Mouse (Mus musculus): ENCODE data around the gene Tmem100. TPM values are rescaled to one million over a fixed set of nuclear protein-coding genes. Genes with fewer than 3 reads are reported as not detected.

The Tmem100 gene
- polyA plus RNA-seq, 1 experiment from 2014 or later: 23.5 TPM

- no peak for ATAC-seq (ENCODE audit: insufficient number of reproducible peaks, low FRiP score, low TSS enrichment, low read depth)
- Histone ChIP-seq H3K27me3 (no peaks in the 10 kb centered on the region), H3K4me2 (no peak overlapping the region), H3K9ac (no peak overlapping the region), H3K36me3 (no peaks in the 10 kb centered on the region), H3K4me1 (peaks cover 31% of the 10 kb centered on the region), H3K4me3 (no peak overlapping the region), H3K9me3 (no peaks in the 10 kb centered on the region), H3K27ac (peak overlapping the region; percentile 57)
- 33% methylated on average over 14 of the region's 14 CpGs for whole genome bisulfite sequencing
Observed at GRCm38 (mm10) chr11:90025891-90026801, 4.0 kb upstream of the Tmem100 start.

- H3K4me3 ChIP-seq: no peak overlapping the region
- H3K4me1 ChIP-seq: peaks cover 38% of the 10 kb centered on the region
- H3K27me3 ChIP-seq: peaks cover 3% of the 10 kb centered on the region; the same call in 1 of the 2 replicates
- no peaks in the 10 kb centered on the region for H3K36me3 ChIP-seq
- no peak overlapping the region for H3K4me2 ChIP-seq
- ATAC-seq (ENCODE audit: insufficient number of reproducible peaks, low FRiP score, low TSS enrichment, low read depth): no peak
- H3K27ac ChIP-seq: peak overlapping the region; percentile 57; the same call in 1 of the 2 replicates
- H3K9ac ChIP-seq: no peak overlapping the region
- no peaks in the 10 kb centered on the region for H3K9me3 ChIP-seq
- 45% methylated on average over 5 of the region's 5 CpGs for whole genome bisulfite sequencing
Observed at GRCm38 (mm10) chr11:90026802-90027174, 3.4 kb upstream of the Tmem100 start.

- ATAC-seq (ENCODE audit: insufficient number of reproducible peaks, low FRiP score, low TSS enrichment, low read depth): no peak
- 29% methylated on average over 7 of the region's 7 CpGs for WGBS
- H3K27me3 ChIP-seq: peaks cover 3% of the 10 kb centered on the region; the same call in 1 of the 2 replicates
- H3K4me3 ChIP-seq: no peak overlapping the region
- H3K36me3 ChIP-seq: no peaks in the 10 kb centered on the region
- H3K4me2 ChIP-seq: no peak overlapping the region
- H3K27ac ChIP-seq: 0 out of 2 replicates have a peak overlapping the region, but pooled peaks have one; percentile 33
- H3K4me1 ChIP-seq: peaks cover 38% of the 10 kb centered on the region
- no peaks in the 10 kb centered on the region for H3K9me3 ChIP-seq
- no peak overlapping the region for H3K9ac ChIP-seq
Observed at GRCm38 (mm10) chr11:90027216-90027615, 2.9 kb upstream of the Tmem100 start.

GRCm38 (mm10) chr11:90028746-90029145, 1.4 kb upstream of the Tmem100 start:
- H3K27me3 ChIP-seq: peaks cover 3% of the 10 kb centered on the region; the same call in 1 of the 2 replicates
- no peaks in the 10 kb centered on the region for H3K36me3 ChIP-seq
- no peak overlapping the region for H3K4me2 ChIP-seq
- H3K4me3 ChIP-seq: no peak overlapping the region
- 83% methylated on average over 8 of the region's 8 CpGs for WGBS
- no peak for ATAC-seq (ENCODE audit: insufficient number of reproducible peaks, low FRiP score, low TSS enrichment, low read depth)
- H3K9ac ChIP-seq: no peak overlapping the region
- H3K4me1 ChIP-seq: peaks cover 38% of the 10 kb centered on the region
- no peaks in the 10 kb centered on the region for H3K9me3 ChIP-seq
- peak overlapping the region; percentile 33; the same call in 1 of the 2 replicates for H3K27ac ChIP-seq

- Histone ChIP-seq H3K4me2 (peak overlapping the region; percentile 54), H3K9me3 (no peaks in the 10 kb centered on the region), H3K36me3 (no peaks in the 10 kb centered on the region), H3K27ac (peak overlapping the region; percentile 72), H3K9ac (no peak overlapping the region), H3K27me3 (peaks cover 3% of the 10 kb centered on the region; the same call in 1 of the 2 replicates), H3K4me3 (peak overlapping the region; percentile 44), H3K4me1 (peaks cover 38% of the 10 kb centered on the region)
- 14% methylated on average over 10 of the region's 10 CpGs for WGBS
- ATAC-seq (ENCODE audit: insufficient number of reproducible peaks, low FRiP score, low TSS enrichment, low read depth): no peak
Observed at GRCm38 (mm10) chr11:90029354-90029753, 794 bp upstream of the Tmem100 start.

GRCm38 (mm10) chr11:90030557-90030956, 409 bp downstream of the Tmem100 start:
- peak overlapping the region; percentile 54 for H3K4me2 ChIP-seq
- peaks cover 38% of the 10 kb centered on the region for H3K4me1 ChIP-seq
- no peaks in the 10 kb centered on the region for H3K36me3 ChIP-seq
- no peak for ATAC-seq (ENCODE audit: insufficient number of reproducible peaks, low FRiP score, low TSS enrichment, low read depth)
- 0% methylated on average over 15 of the region's 15 CpGs for WGBS
- no peaks in the 10 kb centered on the region for H3K9me3 ChIP-seq
- H3K27ac ChIP-seq: peak overlapping the region; percentile 43; the same call in 1 of the 2 replicates
- H3K4me3 ChIP-seq: peak overlapping the region; percentile 44
- no peak overlapping the region for H3K9ac ChIP-seq
- H3K27me3 ChIP-seq: peaks cover 3% of the 10 kb centered on the region; the same call in 1 of the 2 replicates

GRCm38 (mm10) chr11:90031076-90031475, 928 bp downstream of the Tmem100 start:
- Histone ChIP-seq H3K4me3 (peak overlapping the region; percentile 44), H3K4me1 (peaks cover 33% of the 10 kb centered on the region), H3K4me2 (peak overlapping the region; percentile 54), H3K27me3 (peaks cover 3% of the 10 kb centered on the region; the same call in 1 of the 2 replicates), H3K36me3 (0 out of 2 replicates have a peak, but pooled peaks cover 3% of the 10 kb centered on the region), H3K9me3 (no peaks in the 10 kb centered on the region), H3K27ac (no peak overlapping the region), H3K9ac (0 out of 2 replicates have a peak overlapping the region, but pooled peaks have one; percentile 10)
- WGBS: 28% methylated on average over 7 of the region's 7 CpGs
- no peak for ATAC-seq (ENCODE audit: insufficient number of reproducible peaks, low FRiP score, low TSS enrichment, low read depth)

- Histone ChIP-seq H3K4me1 (peaks cover 21% of the 10 kb centered on the region), H3K9ac (no peak overlapping the region), H3K9me3 (no peaks in the 10 kb centered on the region), H3K4me3 (peak overlapping the region; percentile 17), H3K27me3 (peaks cover 3% of the 10 kb centered on the region; the same call in 1 of the 2 replicates), H3K27ac (no peak overlapping the region), H3K36me3 (peaks cover 6% of the 10 kb centered on the region; the same call in 1 of the 2 replicates), H3K4me2 (peak overlapping the region; percentile 54)
- WGBS: 14% methylated on average over 8 of the region's 8 CpGs
- ATAC-seq (ENCODE audit: insufficient number of reproducible peaks, low FRiP score, low TSS enrichment, low read depth): no peak
Observed at GRCm38 (mm10) chr11:90032807-90033206, 2.7 kb downstream of the Tmem100 start.

- H3K27ac ChIP-seq: no peak overlapping the region
- WGBS: 33% methylated on average over 5 of the region's 5 CpGs
- H3K36me3 ChIP-seq: peaks cover 6% of the 10 kb centered on the region; the same call in 1 of the 2 replicates
- no peak for ATAC-seq (ENCODE audit: insufficient number of reproducible peaks, low FRiP score, low TSS enrichment, low read depth)
- peak overlapping the region; percentile 54 for H3K4me2 ChIP-seq
- peaks cover 21% of the 10 kb centered on the region for H3K4me1 ChIP-seq
- H3K9me3 ChIP-seq: no peaks in the 10 kb centered on the region
- peak overlapping the region; percentile 17 for H3K4me3 ChIP-seq
- peaks cover 3% of the 10 kb centered on the region; the same call in 1 of the 2 replicates for H3K27me3 ChIP-seq
- no peak overlapping the region for H3K9ac ChIP-seq
Observed at GRCm38 (mm10) chr11:90033442-90033841, 3.3 kb downstream of the Tmem100 start.

GRCm38 (mm10) chr11:90034646-90035045, 4.5 kb downstream of the Tmem100 start:
- H3K9me3 ChIP-seq: no peaks in the 10 kb centered on the region
- peaks cover 3% of the 10 kb centered on the region; the same call in 1 of the 2 replicates for H3K27me3 ChIP-seq
- no peak overlapping the region for H3K4me2 ChIP-seq
- H3K4me1 ChIP-seq: peaks cover 15% of the 10 kb centered on the region
- no peak overlapping the region for H3K4me3 ChIP-seq
- H3K36me3 ChIP-seq: peaks cover 6% of the 10 kb centered on the region; the same call in 1 of the 2 replicates
- no peak overlapping the region for H3K27ac ChIP-seq
- 75% methylated on average over 12 of the region's 12 CpGs for WGBS
- H3K9ac ChIP-seq: no peak overlapping the region
- no peak for ATAC-seq (ENCODE audit: insufficient number of reproducible peaks, low FRiP score, low TSS enrichment, low read depth)

GRCm38 (mm10) chr11:90035532-90035931, 5.4 kb downstream of the Tmem100 start:
- H3K27me3 ChIP-seq: peaks cover 3% of the 10 kb centered on the region; the same call in 1 of the 2 replicates
- no peak overlapping the region for H3K4me3 ChIP-seq
- no peak for ATAC-seq (ENCODE audit: insufficient number of reproducible peaks, low FRiP score, low TSS enrichment, low read depth)
- H3K9me3 ChIP-seq: no peaks in the 10 kb centered on the region
- H3K4me2 ChIP-seq: no peak overlapping the region
- no peak overlapping the region for H3K27ac ChIP-seq
- WGBS: 83% methylated on average over 14 of the region's 14 CpGs
- peaks cover 11% of the 10 kb centered on the region for H3K4me1 ChIP-seq
- H3K36me3 ChIP-seq: peaks cover 6% of the 10 kb centered on the region; the same call in 1 of the 2 replicates
- no peak overlapping the region for H3K9ac ChIP-seq

GRCm38 (mm10) chr11:90036416-90036815, 6.3 kb downstream of the Tmem100 start:
- H3K4me2 ChIP-seq: no peak overlapping the region
- H3K27me3 ChIP-seq: peaks cover 3% of the 10 kb centered on the region; the same call in 1 of the 2 replicates
- no peak overlapping the region for H3K27ac ChIP-seq
- H3K4me1 ChIP-seq: peaks cover 4% of the 10 kb centered on the region
- WGBS: 91% methylated on average over 4 of the region's 4 CpGs
- peaks cover 6% of the 10 kb centered on the region; the same call in 1 of the 2 replicates for H3K36me3 ChIP-seq
- H3K9ac ChIP-seq: no peak overlapping the region
- H3K4me3 ChIP-seq: no peak overlapping the region
- no peaks in the 10 kb centered on the region for H3K9me3 ChIP-seq
- no peak for ATAC-seq (ENCODE audit: insufficient number of reproducible peaks, low FRiP score, low TSS enrichment, low read depth)
